19 mouse cellular contexts compared by ENCODE assay signal in the genomic region with DNA sequence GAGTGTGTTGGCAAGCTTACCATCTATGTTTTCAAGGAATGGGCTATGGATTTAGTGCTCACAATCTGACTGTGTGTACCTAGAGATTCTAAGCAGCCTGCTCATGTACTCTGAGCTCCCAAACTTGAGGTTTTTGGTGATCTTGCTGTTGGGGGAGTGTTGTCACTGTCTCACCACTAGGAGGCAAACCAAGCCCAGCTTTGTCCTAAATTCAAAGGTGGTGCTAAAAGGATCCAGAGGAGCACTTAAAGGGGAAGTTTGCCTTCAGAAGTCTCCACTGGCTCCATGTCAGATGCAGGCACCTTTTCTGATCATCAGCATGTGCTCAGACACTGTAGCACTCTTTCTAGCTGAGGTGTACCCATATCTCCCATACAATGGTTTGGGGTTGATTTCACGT. TPM values are rescaled to one million over a fixed set of nuclear protein-coding genes. Genes with fewer than 3 reads are reported as not detected.
DNase-seq lines count a peak whose midpoint lies in the region; ATAC-seq and TF ChIP-seq lines count a peak whose summit lies in the region.
"Had no signal": no experiment of that assay in that cellular context is flagged by ENCODE, and none has a peak within 500 bp of the region (broad histone marks: within the 10 kb centered on the region; RNA-seq: fewer than 3 reads in every experiment).

No protein-coding gene starts in this region.

- no peaks in the 10 kb centered on the region for H3K36me3 ChIP-seq in hindbrain, embryonic 11.5 days (ENCODE audit: control insufficient read depth, insufficient read depth, low read length)
- H3K36me3 ChIP-seq in hindbrain, embryonic 16.5 days (ENCODE audit: control insufficient read depth, insufficient read depth, low read length), result no peaks in the 10 kb centered on the region
- no peaks in the 10 kb centered on the region for H3K36me3 ChIP-seq in midbrain, postnatal 0 days (ENCODE audit: insufficient read depth, low read length)
- H3K36me3 ChIP-seq in midbrain, embryonic 13.5 days, result no peaks in the 10 kb centered on the region
- no peaks in the 10 kb centered on the region for H3K36me3 ChIP-seq in embryonic facial prominence, embryonic 14.5 days (ENCODE audit: control insufficient read depth, insufficient read depth, low read length)
- no peaks in the 10 kb centered on the region for H3K36me3 ChIP-seq in thymus, adult 2 months (ENCODE audit: control insufficient read depth, insufficient read depth, low read length)
- H3K36me3 ChIP-seq: hindbrain, embryonic 12.5 days; limb, embryonic 13.5 days had no signal

- no peak overlapping the region for H3K4me2 ChIP-seq in hindbrain, embryonic 11.5 days (replicated peaks; ENCODE audit: low read depth, low read length)
- no peak overlapping the region for H3K4me2 ChIP-seq in hindbrain, embryonic 16.5 days (ENCODE audit: low read length)
- no peak overlapping the region for H3K4me2 ChIP-seq in midbrain, postnatal 0 days (ENCODE audit: low read depth, low read length, poor library complexity, severe bottlenecking)
- no peak overlapping the region for H3K4me2 ChIP-seq in midbrain, embryonic 13.5 days (replicated peaks)
- no peak overlapping the region for H3K4me2 ChIP-seq in embryonic facial prominence, embryonic 14.5 days (ENCODE audit: low read depth, low read length)
- H3K4me2 ChIP-seq: hindbrain, embryonic 12.5 days; limb, embryonic 13.5 days had no signal

- H3K9ac ChIP-seq in hindbrain, embryonic 11.5 days (ENCODE audit: low read depth, low read length), result no peak overlapping the region
- H3K9ac ChIP-seq in hindbrain, embryonic 16.5 days (ENCODE audit: low read depth, low read length), result no peak overlapping the region
- H3K9ac ChIP-seq in midbrain, postnatal 0 days (replicated peaks; ENCODE audit: low read length, poor library complexity, severe bottlenecking), result no peak overlapping the region
- no peak overlapping the region for H3K9ac ChIP-seq in midbrain, embryonic 13.5 days (replicated peaks)
- no peak overlapping the region for H3K9ac ChIP-seq in embryonic facial prominence, embryonic 14.5 days (ENCODE audit: low read depth, low read length)
- H3K9ac ChIP-seq: hindbrain, embryonic 12.5 days; limb, embryonic 13.5 days had no signal

- H3K27me3 ChIP-seq in hindbrain, embryonic 11.5 days (ENCODE audit: control insufficient read depth, insufficient read depth, low read length), result no peaks in the 10 kb centered on the region
- no peaks in the 10 kb centered on the region for H3K27me3 ChIP-seq in hindbrain, embryonic 16.5 days (replicated peaks; ENCODE audit: control insufficient read depth, insufficient read depth, low read length)
- H3K27me3 ChIP-seq in midbrain, postnatal 0 days (ENCODE audit: insufficient read depth, low read length), result no peaks in the 10 kb centered on the region
- no peaks in the 10 kb centered on the region for H3K27me3 ChIP-seq in midbrain, embryonic 13.5 days
- no peaks in the 10 kb centered on the region for H3K27me3 ChIP-seq in embryonic facial prominence, embryonic 14.5 days (replicated peaks; ENCODE audit: control insufficient read depth, insufficient read depth, low read length)
- no peaks in the 10 kb centered on the region for H3K27me3 ChIP-seq in thymus, adult 2 months (ENCODE audit: control insufficient read depth, insufficient read depth, low read length)
- H3K27me3 ChIP-seq: hindbrain, embryonic 12.5 days; limb, embryonic 13.5 days had no signal

- DNase-seq in hindbrain, embryonic 11.5 days (ENCODE audit: low spot score), result peak; percentile 6
- DNase-seq in midbrain, postnatal 0 days (ENCODE audit: low spot score), result peak; percentile 1
- DNase-seq in embryonic facial prominence, embryonic 14.5 days (ENCODE audit: low spot score), result peak; percentile 4
- DNase-seq in gastrocnemius, postnatal 25 days, result no peak
- no peak for DNase-seq in natural killer cell, adult 2 months (ENCODE audit: low spot score in 2 of 2)
- DNase-seq in thymus, adult 2 months, result no peak
- DNase-seq: B cell, adult 2 months; cerebellum, adult 2 months; heart, adult 2 months; lung, postnatal 10 days; spleen, adult 18-20 months had no signal

- no peak for TF ChIP-seq POLR2A in thymus, adult 2 months (IDR thresholded peaks at IDR 0.05; ENCODE audit: control insufficient read depth, extremely low read depth, insufficient read depth, low read length, poor library complexity)

- ATAC-seq in hindbrain, embryonic 11.5 days (ENCODE audit: low FRiP score), result no peak
- ATAC-seq in hindbrain, embryonic 16.5 days, result no peak
- ATAC-seq in midbrain, postnatal 0 days (ENCODE audit: low FRiP score), result no peak
- ATAC-seq in midbrain, embryonic 13.5 days, result no peak
- no peak for ATAC-seq in embryonic facial prominence, embryonic 14.5 days (ENCODE audit: low read depth)

- peak; percentile 47 for TF ChIP-seq CTCF in midbrain, postnatal 0 days (IDR thresholded peaks at IDR 0.05)
- TF ChIP-seq CTCF in thymus, adult 2 months (IDR thresholded peaks at IDR 0.05; ENCODE audit: borderline replicate concordance, control insufficient read depth, extremely low read depth, insufficient read depth, low read length, poor library complexity), result no peak

- H3K27ac ChIP-seq in hindbrain, embryonic 11.5 days (ENCODE audit: low read depth, low read length), result no peak overlapping the region
- H3K27ac ChIP-seq in hindbrain, embryonic 16.5 days (ENCODE audit: low read depth, low read length), result no peak overlapping the region
- H3K27ac ChIP-seq in midbrain, postnatal 0 days (ENCODE audit: low read depth, low read length), result no peak overlapping the region
- H3K27ac ChIP-seq in midbrain, embryonic 13.5 days, result no peak overlapping the region
- no peak overlapping the region for H3K27ac ChIP-seq in embryonic facial prominence, embryonic 14.5 days (replicated peaks; ENCODE audit: low read depth, low read length)
- H3K27ac ChIP-seq in thymus, adult 2 months (ENCODE audit: control insufficient read depth, insufficient read depth, low read length), result no peak overlapping the region
- H3K27ac ChIP-seq: heart, adult 2 months; hindbrain, embryonic 12.5 days; limb, embryonic 13.5 days had no signal

- H3K4me3 ChIP-seq in hindbrain, embryonic 11.5 days (ENCODE audit: low read depth, low read length), result no peak overlapping the region
- no peak overlapping the region for H3K4me3 ChIP-seq in hindbrain, embryonic 16.5 days (ENCODE audit: low read length)
- H3K4me3 ChIP-seq in midbrain, postnatal 0 days (ENCODE audit: low read depth, low read length), result no peak overlapping the region
- no peak overlapping the region for H3K4me3 ChIP-seq in midbrain, embryonic 13.5 days (replicated peaks)
- no peak overlapping the region for H3K4me3 ChIP-seq in embryonic facial prominence, embryonic 14.5 days (ENCODE audit: low read depth, low read length)
- H3K4me3 ChIP-seq in thymus, adult 2 months (ENCODE audit: control insufficient read depth, insufficient read depth, low read length), result no peak overlapping the region
- H3K4me3 ChIP-seq: heart, adult 2 months; hindbrain, embryonic 12.5 days; limb, embryonic 13.5 days had no signal

- H3K9me3 ChIP-seq in hindbrain, embryonic 11.5 days (ENCODE audit: control insufficient read depth, low read length), result no peaks in the 10 kb centered on the region
- no peaks in the 10 kb centered on the region for H3K9me3 ChIP-seq in hindbrain, embryonic 16.5 days (ENCODE audit: control insufficient read depth, low read length)
- no peaks in the 10 kb centered on the region for H3K9me3 ChIP-seq in midbrain, postnatal 0 days (ENCODE audit: low read length)
- H3K9me3 ChIP-seq in midbrain, embryonic 13.5 days, result no peaks in the 10 kb centered on the region
- no peaks in the 10 kb centered on the region for H3K9me3 ChIP-seq in embryonic facial prominence, embryonic 14.5 days (ENCODE audit: control insufficient read depth, low read length)
- H3K9me3 ChIP-seq: limb, embryonic 13.5 days had no signal

- H3K4me1 ChIP-seq in hindbrain, embryonic 11.5 days (replicated peaks; ENCODE audit: control insufficient read depth, insufficient read depth, low read length), result no peaks in the 10 kb centered on the region
- no peaks in the 10 kb centered on the region for H3K4me1 ChIP-seq in hindbrain, embryonic 16.5 days (ENCODE audit: control insufficient read depth, insufficient read depth, low read depth, low read length)
- no peaks in the 10 kb centered on the region for H3K4me1 ChIP-seq in midbrain, postnatal 0 days (ENCODE audit: insufficient read depth, low read length)
- no peaks in the 10 kb centered on the region for H3K4me1 ChIP-seq in midbrain, embryonic 13.5 days (replicated peaks)
- no peaks in the 10 kb centered on the region for H3K4me1 ChIP-seq in embryonic facial prominence, embryonic 14.5 days (ENCODE audit: control insufficient read depth, insufficient read depth, low read length)
- H3K4me1 ChIP-seq in thymus, adult 2 months (replicated peaks; ENCODE audit: control insufficient read depth, insufficient read depth, low read length), result no peaks in the 10 kb centered on the region
- H3K4me1 ChIP-seq: hindbrain, embryonic 12.5 days; limb, embryonic 13.5 days had no signal

- WGBS in hindbrain, embryonic 11.5 days, result 63% methylated on average over 1 of the region's 1 CpGs
- 52% methylated on average over 1 of the region's 1 CpGs for WGBS in hindbrain, embryonic 16.5 days
- WGBS in midbrain, postnatal 0 days, result 45% methylated on average over 1 of the region's 1 CpGs
- WGBS in midbrain, embryonic 13.5 days, result 59% methylated on average over 1 of the region's 1 CpGs
- 50% methylated on average over 1 of the region's 1 CpGs for WGBS in embryonic facial prominence, embryonic 14.5 days
- WGBS in thymus, adult 2 months, result 20% methylated on average over 1 of the region's 1 CpGs

RNA-seq across cellular contexts. Expression of a gene that starts 4.9 kb away (rescaled TPM):
- polyA plus RNA-seq in hindbrain, embryonic 11.5 days (2014; fragmentation: Nextera tagmentation; extraction: Ambion mirVana), result not detected in 2 replicates
- polyA plus RNA-seq in hindbrain, embryonic 16.5 days (2015; fragmentation: Nextera tagmentation; extraction: Ambion mirVana), result not detected in 2 replicates
- not detected in 2 replicates for total RNA-seq in midbrain, postnatal 0 days (2014; rRNA removed)
- polyA plus RNA-seq in midbrain, postnatal 0 days (2015; fragmentation: Nextera tagmentation; extraction: Ambion mirVana), result not detected in 2 replicates
- not detected in 2 replicates for polyA plus RNA-seq in midbrain, embryonic 13.5 days (2015; fragmentation: Nextera tagmentation; extraction: Ambion mirVana)
- polyA plus RNA-seq in embryonic facial prominence, embryonic 14.5 days (2014; fragmentation: Nextera tagmentation; extraction: Ambion mirVana), result 0.14 TPM in 1 of 2 replicates, not detected in the other
- total RNA-seq in gastrocnemius, postnatal 25 days (2021), result not detected
- polyA plus RNA-seq in thymus, adult 2 months (2012; rRNA removed), result not detected in 2 replicates
- total RNA-seq: adrenal gland, postnatal 4 days; heart, adult 2 months; layer of hippocampus, postnatal 14 days had no signal
- polyA plus RNA-seq: cerebellum, adult 2 months; frontal cortex, adult 2 months; hindbrain, embryonic 12.5 days; kidney, embryonic 16.5 days; limb, embryonic 13.5 days had no signal

RNA-seq across cellular contexts. Expression of a gene that starts 40.6 kb away (rescaled TPM):
- not detected in 2 replicates for polyA plus RNA-seq in hindbrain, embryonic 11.5 days (2014; fragmentation: Nextera tagmentation; extraction: Ambion mirVana)
- 0.18 TPM in 1 of 2 replicates, not detected in the other for polyA plus RNA-seq in hindbrain, embryonic 16.5 days (2015; fragmentation: Nextera tagmentation; extraction: Ambion mirVana)
- not detected in 2 replicates for total RNA-seq in midbrain, postnatal 0 days (2014; rRNA removed)
- polyA plus RNA-seq in midbrain, postnatal 0 days (2015; fragmentation: Nextera tagmentation; extraction: Ambion mirVana), result not detected in 2 replicates
- not detected in 2 replicates for polyA plus RNA-seq in midbrain, embryonic 13.5 days (2015; fragmentation: Nextera tagmentation; extraction: Ambion mirVana)
- polyA plus RNA-seq in embryonic facial prominence, embryonic 14.5 days (2014; fragmentation: Nextera tagmentation; extraction: Ambion mirVana), result not detected in 2 replicates
- not detected for total RNA-seq in gastrocnemius, postnatal 25 days (2021)
- 0.08 TPM in 1 of 2 replicates, not detected in the other for polyA plus RNA-seq in thymus, adult 2 months (2012; rRNA removed)
- total RNA-seq: adrenal gland, postnatal 4 days; heart, adult 2 months; layer of hippocampus, postnatal 14 days had no signal
- polyA plus RNA-seq: cerebellum, adult 2 months; frontal cortex, adult 2 months; heart, adult 2 months; hindbrain, embryonic 12.5 days; kidney, embryonic 16.5 days; limb, embryonic 13.5 days had no signal

Comparison
In these comparisons a context has a peak if more than half of its experiments do, and no peak if none do; other contexts are left out.
1. DNase-seq: peak in hindbrain, embryonic 11.5 days (single experiment), midbrain, postnatal 0 days (single experiment) and embryonic facial prominence, embryonic 14.5 days (single experiment); none in gastrocnemius, postnatal 25 days (single experiment), natural killer cell, adult 2 months (0 of 2) and thymus, adult 2 months (single experiment).